Mouse (Mus musculus) embryonic fibroblast, embryonic 13.5 days (primary cell): ENCODE results near the gene Zfp692.

ENCODE experiments used
- CTCF ChIP-seq: IDR thresholded peaks from 2 replicates; pipeline ENCODE4 v1.5.1; 2011; ENCODE audit warnings: mild to moderate bottlenecking, control low read depth, low read length, moderate library complexity, borderline replicate concordance; ENCODE audit not compliant: insufficient read depth
- POLR2A ChIP-seq: IDR thresholded peaks from 2 replicates; pipeline ENCODE4 v1.6.1; 2011; ENCODE audit warnings: low read depth, mild to moderate bottlenecking, control low read depth, low read length, moderate library complexity

GRCm38 (mm10) chr11:58314069-58314468, 7.2 kb downstream of the Zfp692 start:
- TF ChIP-seq CTCF (no peak), POLR2A (no peak)
